Mouse (Mus musculus) lung, embryonic 14.5 days (tissue): ENCODE measurements around the gene Tenm4. TPM values are rescaled to one million over a fixed set of nuclear protein-coding genes. Genes with fewer than 3 reads are reported as not detected.

Experiments
- ATAC-seq: fragments of 200-750 bp; cut with Nextera tagmentation; 2 replicates; pipeline ENCODE4 v1.8.0; 2017; ENCODE audit warnings: mild to moderate bottlenecking, moderate TSS enrichment, moderate library complexity; ENCODE audit not compliant: insufficient read depth
- DNase-seq: peaks from one replicate; pipeline ENCODE4 v3.0.0-alpha.2; 2015
- H3K27ac ChIP-seq: fragments of 300-500 bp; sonication (generic); 2 replicates; pipeline ENCODE4 v1.5.1; 2014; ENCODE audit warnings: low read depth, mild to moderate bottlenecking, moderate library complexity
- H3K27me3 ChIP-seq: fragments of 300-500 bp; sonication (generic); 2 replicates; pipeline ENCODE4 v1.6.1; 2014; ENCODE audit warnings: low read length, control low read depth; ENCODE audit not compliant: insufficient read depth
- H3K36me3 ChIP-seq: fragments of 300-500 bp; sonication (generic); 2 replicates; pipeline ENCODE4 v1.6.1; 2014; ENCODE audit warnings: control low read depth; ENCODE audit not compliant: insufficient read depth
- H3K4me1 ChIP-seq: fragments of 300-500 bp; sonication (generic); 2 replicates; pipeline ENCODE4 v1.6.1; 2014; ENCODE audit warnings: antibody characterized with exemption, control low read depth; ENCODE audit not compliant: insufficient read depth
- H3K4me2 ChIP-seq: fragments of 300-500 bp; sonication (generic); 2 replicates; pipeline ENCODE4 v1.6.1; 2014; ENCODE audit warnings: mild to moderate bottlenecking
- H3K4me3 ChIP-seq: fragments of 300-500 bp; sonication (generic); 2 replicates; pipeline ENCODE4 v1.5.1; 2014; ENCODE audit warnings: low read depth, low read length
- H3K9ac ChIP-seq: fragments of 300-500 bp; sonication (generic); 2 replicates; pipeline ENCODE4 v1.6.1; 2014
- H3K9me3 ChIP-seq: fragments of 300-500 bp; sonication (generic); 2 replicates; pipeline ENCODE4 v1.6.1; 2016; ENCODE audit warnings: low read depth, low read length, control low read depth
- CTCF ChIP-seq: IDR thresholded peaks from 2 replicates; pipeline ENCODE4 v1.5.1; 2016; ENCODE audit warnings: antibody characterized with exemption, low read depth
- WGBS: fragments of 180-500 bp; shearing (Covaris S2); extraction: QIAGEN DNeasy Blood & Tissue Kit; methylation state at CpG from one replicate; pipeline ENCODE4 v1.1.7; 2014; 5-methylcytosine and 5-hydroxymethylcytosine counted together
- polyA plus RNA-seq: library from polyadenylated mRNA; unstranded; fragments of >200 nt; fragmentation: Nextera tagmentation; extraction: Ambion mirVana; gene quantifications from 2 replicates; pipeline ENCODE4 v1.2.1, GENCODE M21; 2014

Gene Tenm4
- polyA plus RNA-seq, 1 experiment from 2014 or later: 24.9 TPM

DNA sequence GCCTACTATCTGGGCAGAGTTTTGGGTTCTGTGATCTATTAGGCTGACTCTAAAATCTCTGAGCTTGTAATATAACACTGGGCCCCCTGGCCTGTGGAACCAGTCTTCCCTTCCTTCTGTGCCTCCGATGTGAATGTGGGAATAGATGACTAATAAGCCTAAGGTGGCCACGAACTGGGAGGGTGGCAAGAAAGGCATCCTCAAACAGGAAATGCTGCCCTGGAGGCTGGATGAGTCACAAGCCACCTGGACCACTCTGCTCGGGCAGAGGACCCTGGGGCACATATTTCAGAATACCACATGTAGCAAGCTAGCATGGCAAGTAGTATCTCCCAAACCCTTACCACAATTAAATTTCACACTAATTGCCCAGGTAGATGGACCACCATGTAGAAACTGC, 391.8 kb downstream of the Tenm4 start:
- DNase-seq: no peak
- Histone ChIP-seq H3K9ac (no peak overlapping the region), H3K27me3 (no peaks in the 10 kb centered on the region), H3K9me3 (no peaks in the 10 kb centered on the region), H3K36me3 (no peaks in the 10 kb centered on the region), H3K27ac (no peak overlapping the region), H3K4me3 (no peak overlapping the region), H3K4me1 (peaks cover 5% of the 10 kb centered on the region; the same call in 1 of the 2 replicates), H3K4me2 (no peak overlapping the region)
- WGBS: 30% methylated on average over 3 of the region's 3 CpGs
- no peak for TF ChIP-seq CTCF
- no peak for ATAC-seq

DNA sequence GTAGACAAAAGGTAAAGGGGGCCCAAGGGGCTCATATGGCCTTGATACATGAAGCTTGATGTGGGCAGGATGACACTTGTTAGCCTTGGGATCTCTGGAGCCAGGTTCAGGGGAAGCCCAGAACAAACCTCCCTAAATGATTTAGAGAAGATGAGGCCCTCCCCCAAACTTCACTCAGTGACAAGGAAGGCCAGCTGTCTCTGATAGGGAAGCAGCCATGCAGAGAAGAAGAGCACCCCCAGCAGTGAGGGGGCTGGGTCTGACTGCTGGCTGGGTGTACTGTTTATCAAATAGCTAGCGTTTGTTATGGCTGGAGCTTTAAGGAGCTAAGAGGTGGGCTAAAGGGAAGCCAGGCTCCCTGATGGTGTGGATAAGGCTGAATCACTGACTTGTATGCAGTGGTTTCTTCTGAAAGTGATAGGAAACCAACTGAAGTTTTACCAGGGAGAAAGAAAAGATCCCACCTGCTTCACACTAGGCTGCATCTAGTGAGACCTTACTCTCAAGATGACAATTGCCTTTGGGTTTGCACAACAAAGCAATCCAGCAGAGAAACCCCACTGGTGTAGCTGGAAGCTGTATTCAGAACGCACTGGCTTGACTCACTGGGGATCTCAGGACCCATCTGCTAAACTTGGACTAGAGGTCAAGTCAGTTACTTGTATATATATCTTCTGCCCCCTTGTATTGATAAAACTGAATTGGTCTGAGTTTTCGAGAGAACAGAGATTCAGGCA, 392.5 kb downstream of the Tenm4 start:
- DNase-seq (peak; percentile 52), ATAC-seq (peak; percentile 75; the same call in 1 of the 2 replicates)
- TF ChIP-seq CTCF: no peak
- no peak overlapping the region for H3K9ac ChIP-seq
- peaks cover 5% of the 10 kb centered on the region; the same call in 1 of the 2 replicates for H3K4me1 ChIP-seq
- H3K9me3 ChIP-seq: no peaks in the 10 kb centered on the region
- H3K4me3 ChIP-seq: no peak overlapping the region
- H3K4me2 ChIP-seq: no peak overlapping the region
- no peaks in the 10 kb centered on the region for H3K36me3 ChIP-seq
- peak overlapping the region; percentile 12; the same call in 1 of the 2 replicates for H3K27ac ChIP-seq
- 41% methylated on average over 3 of the region's 3 CpGs for WGBS
- H3K27me3 ChIP-seq: no peaks in the 10 kb centered on the region

DNA sequence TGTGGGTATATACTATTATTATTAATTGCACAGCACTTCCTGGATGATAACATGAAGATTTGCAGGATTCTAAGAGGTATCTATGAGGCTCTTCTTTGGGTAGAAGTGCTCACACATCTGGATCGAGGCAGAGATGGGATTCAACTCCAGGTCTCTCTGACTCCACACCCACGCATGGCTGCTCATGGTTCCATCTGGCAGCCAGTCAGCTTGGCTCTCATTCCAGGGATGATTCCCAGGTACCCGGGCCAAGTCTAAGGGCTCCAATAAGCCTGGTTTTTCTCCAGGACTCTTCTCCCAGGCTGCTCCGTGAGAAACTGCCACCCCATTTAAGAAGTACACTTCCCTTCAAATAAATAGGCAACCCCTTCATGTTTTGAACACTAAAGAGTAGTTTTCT, 394.8 kb downstream of the Tenm4 start:
- no peak for TF ChIP-seq CTCF
- H3K27me3 ChIP-seq: no peaks in the 10 kb centered on the region
- WGBS: 61% methylated on average over 4 of the region's 4 CpGs
- H3K4me3 ChIP-seq: no peak overlapping the region
- H3K9ac ChIP-seq: no peak overlapping the region
- no peak overlapping the region for H3K4me2 ChIP-seq
- ATAC-seq (no peak), DNase-seq (no peak)
- H3K36me3 ChIP-seq: no peaks in the 10 kb centered on the region
- no peaks in the 10 kb centered on the region for H3K9me3 ChIP-seq
- peaks cover 5% of the 10 kb centered on the region; the same call in 1 of the 2 replicates for H3K4me1 ChIP-seq
- no peak overlapping the region for H3K27ac ChIP-seq

DNA sequence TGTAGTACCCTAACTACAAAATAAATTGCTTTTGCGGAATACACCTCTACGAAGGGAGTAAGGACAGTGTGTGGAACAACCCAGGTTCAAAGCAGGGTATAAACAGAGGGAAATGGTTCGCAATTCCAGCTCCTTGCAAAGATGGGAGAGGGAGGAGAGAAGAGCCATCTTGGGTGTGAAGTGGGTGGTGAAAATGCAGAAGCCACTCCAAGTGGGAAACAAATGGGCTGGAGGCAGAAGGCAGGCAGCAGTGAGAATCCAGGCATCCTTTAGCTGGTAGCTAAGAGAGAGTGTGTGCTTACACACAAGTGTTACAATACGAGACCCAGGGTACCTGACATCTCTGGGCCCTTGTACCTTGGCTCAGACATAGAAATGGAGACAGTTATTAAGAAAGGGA, 395.2 kb downstream of the Tenm4 start:
- ATAC-seq (no peak), DNase-seq (no peak)
- Histone ChIP-seq H3K36me3 (no peaks in the 10 kb centered on the region), H3K27me3 (no peaks in the 10 kb centered on the region), H3K9me3 (no peaks in the 10 kb centered on the region), H3K4me2 (no peak overlapping the region), H3K27ac (no peak overlapping the region), H3K9ac (no peak overlapping the region), H3K4me1 (peaks cover 5% of the 10 kb centered on the region; the same call in 1 of the 2 replicates), H3K4me3 (no peak overlapping the region)
- WGBS: 73% methylated on average over 4 of the region's 4 CpGs
- TF ChIP-seq CTCF: no peak

DNA sequence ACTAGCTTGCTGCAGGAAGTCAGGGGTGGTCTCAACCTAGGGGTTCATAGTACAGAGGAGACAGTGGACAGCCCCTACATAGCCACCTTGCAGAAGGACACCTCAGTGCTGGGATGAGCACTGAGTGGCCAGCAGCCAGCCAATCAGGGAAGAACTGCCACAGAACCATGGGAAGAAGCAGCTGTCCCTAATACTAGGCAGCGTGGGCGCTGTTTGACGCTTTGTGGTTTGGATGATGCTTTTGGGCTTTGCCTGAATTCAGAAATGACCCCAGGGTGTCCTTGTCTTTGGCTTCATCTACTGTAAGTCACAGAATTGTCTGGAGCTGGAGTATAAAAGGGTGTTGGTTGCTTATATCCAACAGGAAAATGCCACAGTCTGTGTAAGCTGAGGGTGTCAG, 397.0 kb downstream of the Tenm4 start:
- no peak overlapping the region for H3K4me3 ChIP-seq
- no peak overlapping the region for H3K4me2 ChIP-seq
- no peaks in the 10 kb centered on the region for H3K27me3 ChIP-seq
- no peaks in the 10 kb centered on the region for H3K36me3 ChIP-seq
- no peaks in the 10 kb centered on the region for H3K9me3 ChIP-seq
- WGBS: 85% methylated on average over 3 of the region's 3 CpGs
- no peak for ATAC-seq
- no peak for TF ChIP-seq CTCF
- H3K4me1 ChIP-seq: peaks cover 5% of the 10 kb centered on the region; the same call in 1 of the 2 replicates
- H3K27ac ChIP-seq: no peak overlapping the region
- DNase-seq: no peak
- H3K9ac ChIP-seq: no peak overlapping the region

DNA sequence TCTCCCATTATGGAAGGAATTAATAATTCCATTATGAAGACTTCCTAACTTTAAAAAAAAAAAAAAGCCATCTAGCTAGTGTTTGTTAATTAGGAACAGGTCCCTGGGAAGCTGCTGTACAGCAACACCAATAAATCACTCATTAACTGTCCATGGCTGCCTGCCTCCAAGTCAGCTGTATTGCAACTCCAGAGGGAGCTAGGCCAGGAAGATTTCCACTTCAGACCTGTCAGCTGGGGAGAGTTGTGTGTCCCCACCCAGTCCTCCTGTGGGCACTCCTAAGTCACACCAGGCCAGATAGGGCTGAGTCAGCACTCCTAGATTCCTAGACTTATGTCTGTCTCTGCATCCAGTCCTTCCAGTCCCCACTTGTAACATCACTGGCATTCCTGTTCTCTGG, 399.9 kb downstream of the Tenm4 start:
- ATAC-seq: no peak
- Histone ChIP-seq H3K4me2 (no peak overlapping the region), H3K27ac (no peak overlapping the region), H3K4me1 (peaks cover 12% of the 10 kb centered on the region), H3K9ac (no peak overlapping the region), H3K4me3 (no peak overlapping the region), H3K27me3 (no peaks in the 10 kb centered on the region), H3K36me3 (no peaks in the 10 kb centered on the region), H3K9me3 (no peaks in the 10 kb centered on the region)
- no peak for DNase-seq
- no peak for TF ChIP-seq CTCF

DNA sequence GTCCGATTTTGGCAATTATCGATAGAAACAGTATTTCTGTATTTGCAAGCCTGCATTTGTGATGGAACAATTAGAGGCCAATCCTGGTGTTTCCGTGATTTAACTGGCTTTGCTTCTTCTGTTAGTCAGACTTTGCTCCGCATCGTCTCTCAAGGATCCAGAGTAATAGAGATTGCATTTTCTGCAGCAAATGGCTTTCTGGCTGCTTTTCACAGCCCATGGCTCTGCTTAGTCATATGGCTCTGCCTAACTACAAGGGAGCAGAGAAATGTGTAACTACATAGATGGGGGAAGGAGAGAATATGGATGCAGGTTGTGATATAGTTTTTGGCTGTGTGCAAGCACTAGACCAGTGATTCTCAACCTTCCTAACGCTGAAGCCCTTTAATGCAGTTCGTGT, 401.9 kb downstream of the Tenm4 start:
- Histone ChIP-seq H3K4me1 (peaks cover 12% of the 10 kb centered on the region), H3K4me3 (no peak overlapping the region), H3K36me3 (no peaks in the 10 kb centered on the region), H3K27ac (no peak overlapping the region), H3K9me3 (no peaks in the 10 kb centered on the region), H3K27me3 (no peaks in the 10 kb centered on the region), H3K9ac (no peak overlapping the region), H3K4me2 (no peak overlapping the region)
- ATAC-seq (no peak), DNase-seq (no peak)
- no peak for TF ChIP-seq CTCF
- WGBS: 93% methylated on average over 7 of the region's 7 CpGs
